Mouse (Mus musculus) lung, adult 2 months (tissue): ENCODE measurements around the gene Fgr.

ENCODE experiments used
- CTCF ChIP-seq: fragments of 200-500 bp; IDR thresholded peaks from 2 replicates; pipeline ENCODE4 v1.5.1; 2011; ENCODE audit warnings: mild to moderate bottlenecking, low read length, control low read depth; ENCODE audit not compliant: insufficient read depth
- POLR2A ChIP-seq: fragments of 200-500 bp; IDR thresholded peaks from 2 replicates; pipeline ENCODE4 v1.6.1; 2011; ENCODE audit warnings: low read depth, mild to moderate bottlenecking, control low read depth, low read length, borderline replicate concordance; ENCODE audit errors: extremely low read depth

DNA sequence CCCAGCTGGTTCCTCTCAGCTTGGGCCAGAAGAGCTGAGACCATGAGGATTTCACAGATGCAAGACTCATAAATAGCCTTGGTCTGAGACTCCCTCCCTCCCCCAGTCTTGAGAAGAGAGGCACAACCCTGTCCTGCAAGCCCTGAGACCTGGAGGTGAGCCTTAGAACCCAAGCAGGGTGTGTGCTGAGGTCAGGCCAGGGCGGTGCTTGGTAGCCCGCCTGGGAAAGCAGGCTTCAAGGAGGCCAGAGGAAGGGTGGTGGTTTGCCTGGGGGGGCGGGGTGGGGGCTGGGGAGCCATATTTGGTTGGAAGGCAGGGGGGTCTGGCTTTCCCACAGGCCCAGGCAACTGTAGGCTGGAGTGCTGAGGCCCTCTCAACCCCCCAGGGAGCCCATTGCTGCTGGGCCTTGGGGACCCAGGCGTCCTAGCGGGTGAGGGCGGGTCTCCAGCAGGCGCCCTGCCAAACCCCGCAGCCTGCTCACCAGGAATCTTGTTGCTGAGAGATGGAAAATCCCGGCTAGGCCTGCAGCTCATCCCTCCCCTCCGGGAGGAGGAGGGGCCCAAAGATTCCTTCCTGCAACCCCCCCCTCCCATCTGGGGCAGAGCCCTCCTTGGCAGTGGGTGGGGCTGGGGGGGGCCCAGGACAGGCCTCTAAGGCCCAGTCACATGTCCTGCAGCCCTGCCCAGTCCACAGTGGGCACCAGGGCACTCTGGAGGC is 51.2 kb downstream of the Fgr start:
- TF ChIP-seq CTCF: no peak
- TF ChIP-seq POLR2A: no peak
